Mouse (Mus musculus) frontal cortex, postnatal 10 days (tissue): ENCODE measurements around the gene Traf3ip2.

Experiments used
- DNase-seq, 2 experiments: peaks; one replicate each; pipeline ENCODE4 v3.0.0; 2022; ENCODE audit warnings: low spot score in 2 of 2, mixed read lengths in 1 of 2

Gene Traf3ip2

GRCm38 (mm10) chr10:39612633-39612988, at the start of gene Traf3ip2:
TSS of gene Traf3ip2 (plus strand) at chr10:39612934.
- no peak for DNase-seq

- no peak for DNase-seq
Measured at GRCm38 (mm10) chr10:39563552-39564223, 49.0 kb upstream of the Traf3ip2 start.

- no peak for DNase-seq
Measured at GRCm38 (mm10) chr10:39566901-39567300, 45.8 kb upstream of the Traf3ip2 start.

- DNase-seq, result no peak
Measured at GRCm38 (mm10) chr10:39568991-39569390, 43.7 kb upstream of the Traf3ip2 start.

- DNase-seq, result no peak
Measured at GRCm38 (mm10) chr10:39571011-39571410, 41.7 kb upstream of the Traf3ip2 start.

GRCm38 (mm10) chr10:39572050-39572671, 40.6 kb upstream of the Traf3ip2 start:
- no peak for DNase-seq

- no peak for DNase-seq
Measured at GRCm38 (mm10) chr10:39572672-39573051, 40.1 kb upstream of the Traf3ip2 start.

- no peak for DNase-seq
Measured at GRCm38 (mm10) chr10:39576466-39576865, 36.3 kb upstream of the Traf3ip2 start.

- DNase-seq, result no peak
Measured at GRCm38 (mm10) chr10:39580477-39580876, 32.3 kb upstream of the Traf3ip2 start.

GRCm38 (mm10) chr10:39582385-39582784, 30.3 kb upstream of the Traf3ip2 start:
- no peak for DNase-seq

- DNase-seq, result no peak
Measured at GRCm38 (mm10) chr10:39583718-39584117, 29.0 kb upstream of the Traf3ip2 start.

- no peak for DNase-seq
Measured at GRCm38 (mm10) chr10:39587290-39587925, 25.3 kb upstream of the Traf3ip2 start.

- no peak for DNase-seq
Measured at GRCm38 (mm10) chr10:39587973-39588746, 24.6 kb upstream of the Traf3ip2 start.

GRCm38 (mm10) chr10:39589765-39590546, 22.8 kb upstream of the Traf3ip2 start:
- no peak for DNase-seq

GRCm38 (mm10) chr10:39590629-39591028, 22.1 kb upstream of the Traf3ip2 start:
- no peak for DNase-seq

GRCm38 (mm10) chr10:39592501-39592900, 20.2 kb upstream of the Traf3ip2 start:
- no peak for DNase-seq

GRCm38 (mm10) chr10:39594716-39595115, 18.0 kb upstream of the Traf3ip2 start:
- DNase-seq, result no peak

- DNase-seq, result no peak
Measured at GRCm38 (mm10) chr10:39595862-39596261, 16.9 kb upstream of the Traf3ip2 start.

GRCm38 (mm10) chr10:39597116-39597791, 15.5 kb upstream of the Traf3ip2 start:
- DNase-seq, result no peak

GRCm38 (mm10) chr10:39597792-39598183, 14.9 kb upstream of the Traf3ip2 start:
- DNase-seq, result no peak

GRCm38 (mm10) chr10:39599601-39600000, 13.1 kb upstream of the Traf3ip2 start:
- DNase-seq, result no peak
